Mouse (Mus musculus) hindbrain, postnatal 0 days (tissue): Measurements from ENCODE around the gene Wee2. TPM values are rescaled to one million over a fixed set of nuclear protein-coding genes. Genes with fewer than 3 reads are reported as not detected.

Experiments used
- ATAC-seq: fragments of 200-750 bp; cut with Nextera tagmentation; 2 replicates; pipeline ENCODE4 v1.8.0; 2017; ENCODE audit warnings: mild to moderate bottlenecking, moderate TSS enrichment, moderate library complexity
- DNase-seq: peaks from one replicate; pipeline ENCODE4 v3.0.0-alpha.2; 2015; ENCODE audit warnings: low spot score
- H3K27ac ChIP-seq: fragments of 300-500 bp; sonication (generic); 2 replicates; pipeline ENCODE4 v1.5.1; 2014; ENCODE audit warnings: mild to moderate bottlenecking
- H3K27me3 ChIP-seq: fragments of 300-500 bp; sonication (generic); 2 replicates; pipeline ENCODE4 v1.6.1; 2014; ENCODE audit warnings: low read length, mixed read lengths; ENCODE audit not compliant: insufficient read depth
- H3K36me3 ChIP-seq: fragments of 300-500 bp; sonication (generic); 2 replicates; pipeline ENCODE4 v1.6.1; 2014; ENCODE audit warnings: low read length, mixed read lengths; ENCODE audit not compliant: insufficient read depth
- H3K4me1 ChIP-seq: fragments of 300-500 bp; sonication (generic); 2 replicates; pipeline ENCODE4 v1.6.1; 2014; ENCODE audit warnings: antibody characterized with exemption, low read length, mixed read lengths; ENCODE audit not compliant: insufficient read depth
- H3K4me2 ChIP-seq: fragments of 300-500 bp; sonication (generic); 2 replicates; pipeline ENCODE4 v1.6.1; 2014; ENCODE audit warnings: low read depth, mild to moderate bottlenecking, low read length, moderate library complexity, mixed read lengths
- H3K4me3 ChIP-seq: fragments of 300-500 bp; sonication (generic); 2 replicates; pipeline ENCODE4 v1.5.1; 2014; ENCODE audit warnings: low read length
- H3K9ac ChIP-seq: fragments of 300-500 bp; sonication (generic); replicated peaks from 2 replicates; pipeline ENCODE4 v1.6.1; 2014; ENCODE audit warnings: mild to moderate bottlenecking, low read length, moderate library complexity, mixed read lengths
- H3K9me3 ChIP-seq: fragments of 300-500 bp; sonication (generic); 2 replicates; pipeline ENCODE4 v1.6.1; 2016; ENCODE audit warnings: low read length, mixed read lengths
- CTCF ChIP-seq: IDR thresholded peaks from 2 replicates; pipeline ENCODE4 v1.5.1; 2016; ENCODE audit warnings: antibody characterized with exemption, control low read depth, low read depth
- WGBS: fragments of 180-500 bp; shearing (Covaris S2); extraction: QIAGEN DNeasy Blood & Tissue Kit; methylation state at CpG from one replicate; pipeline ENCODE4 v1.1.7; 2014; 5-methylcytosine and 5-hydroxymethylcytosine counted together
- polyA plus RNA-seq: library from polyadenylated mRNA; unstranded; fragments of >200 nt; fragmentation: Nextera tagmentation; extraction: Ambion mirVana; gene quantifications from 2 replicates; pipeline ENCODE4 v1.2.1, GENCODE M21; 2015
- total RNA-seq: library from RNA; depleted of rRNA; stranded (reverse); fragments of >200 nt; gene quantifications from 2 replicates; pipeline ENCODE4 v1.2.3, GENCODE M21; 2014; rRNA removed

Wee2 gene
- total RNA-seq: 0.10 TPM in 1 of 2 replicates, not detected in the other
- 0.18 and 0.28 TPM in 2 replicates for polyA plus RNA-seq

DNA sequence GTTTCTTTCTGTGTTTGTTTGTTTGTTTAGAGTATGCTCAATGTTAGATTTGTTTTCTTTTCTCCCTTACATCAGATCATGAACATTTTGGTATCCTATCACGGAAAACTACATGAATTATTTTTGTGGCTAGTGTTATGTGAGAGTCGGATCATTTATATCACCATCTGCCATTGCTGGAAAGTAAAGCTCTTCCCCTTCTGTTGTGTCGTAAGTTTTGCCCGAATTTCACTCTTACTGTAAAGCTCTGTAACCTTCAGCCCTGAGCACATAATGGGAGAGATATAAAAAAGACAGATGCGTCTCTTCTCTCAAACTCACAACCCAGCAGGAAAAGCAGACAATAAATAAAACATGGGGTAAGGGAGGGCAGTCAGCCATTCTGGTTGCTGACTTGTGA, at the start of gene Wee2:
Wee2 (plus strand) TSS at position 153 of the 400 bp plus-strand sequence.
- Histone ChIP-seq H3K27ac (no peak within 1 kb of the TSS), H3K36me3 (no peaks in the 10 kb centered on the region), H3K9ac (no peak within 1 kb of the TSS), H3K4me1 (no peaks in the 10 kb centered on the region), H3K4me2 (no peak within 1 kb of the TSS), H3K9me3 (no peaks in the 10 kb centered on the region), H3K4me3 (no peak within 1 kb of the TSS), H3K27me3 (no peaks in the 10 kb centered on the region)
- 72% methylated on average over 5 of the region's 5 CpGs for WGBS
- no peak for TF ChIP-seq CTCF
- ATAC-seq (no peak), DNase-seq (no peak)

DNA sequence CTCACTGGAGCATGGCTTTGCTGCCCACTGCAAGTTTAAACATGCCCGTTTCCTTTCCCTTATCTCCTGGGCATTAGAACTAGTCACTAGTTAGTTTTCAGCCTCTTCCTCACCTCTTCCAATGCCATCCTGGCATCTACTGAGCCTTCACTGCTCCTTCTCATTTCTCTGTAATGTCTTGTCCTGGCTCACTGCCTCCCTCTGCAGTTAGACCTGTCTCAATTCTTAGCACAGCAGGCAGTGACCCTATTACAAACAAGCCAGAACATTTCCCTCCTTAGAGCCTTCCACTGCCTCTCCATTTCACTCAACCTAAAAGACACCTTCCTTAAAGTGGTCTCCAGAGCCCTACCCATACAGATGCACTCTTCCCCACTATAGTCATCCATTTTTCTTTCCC, 47.9 kb upstream of the Wee2 start:
- peak; percentile 56 for TF ChIP-seq CTCF
- no peaks in the 10 kb centered on the region for H3K9me3 ChIP-seq

DNA sequence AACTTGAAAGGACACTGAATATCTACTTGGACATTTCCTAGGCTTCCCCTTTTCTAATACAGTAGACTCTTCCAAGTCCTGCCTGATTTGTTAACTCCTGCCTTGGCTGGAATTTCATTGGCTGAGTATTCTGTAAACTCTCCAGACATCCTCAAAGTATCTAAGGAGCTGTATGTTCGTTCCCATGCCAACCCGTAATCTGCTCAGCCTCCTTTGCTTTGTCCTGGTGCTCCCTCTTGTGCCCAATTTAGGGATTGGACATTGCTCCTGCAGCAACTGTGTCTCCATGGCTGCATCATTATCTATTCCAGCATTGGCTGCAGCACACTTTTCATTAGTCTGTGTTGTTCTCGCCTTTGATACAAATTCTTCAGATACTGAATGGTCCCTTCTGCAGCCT, 45.7 kb upstream of the Wee2 start:
- no peak overlapping the region for H3K4me2 ChIP-seq
- WGBS: 8% methylated on average over 3 of the region's 3 CpGs
- peak; percentile 99 for ATAC-seq

More for the DNA sequence above, 47.9 kb upstream of the Wee2 start:
- Histone ChIP-seq H3K27ac (no peak overlapping the region), H3K27me3 (no peaks in the 10 kb centered on the region), H3K4me2 (no peak overlapping the region), H3K9ac (no peak overlapping the region), H3K36me3 (peaks cover 8% of the 10 kb centered on the region; the same call in 1 of the 2 replicates), H3K4me1 (no peaks in the 10 kb centered on the region), H3K4me3 (no peak overlapping the region)
- peak; percentile 39 for DNase-seq
- ATAC-seq: no peak
- WGBS: 76% methylated on average over 1 of the region's 1 CpGs

DNA sequence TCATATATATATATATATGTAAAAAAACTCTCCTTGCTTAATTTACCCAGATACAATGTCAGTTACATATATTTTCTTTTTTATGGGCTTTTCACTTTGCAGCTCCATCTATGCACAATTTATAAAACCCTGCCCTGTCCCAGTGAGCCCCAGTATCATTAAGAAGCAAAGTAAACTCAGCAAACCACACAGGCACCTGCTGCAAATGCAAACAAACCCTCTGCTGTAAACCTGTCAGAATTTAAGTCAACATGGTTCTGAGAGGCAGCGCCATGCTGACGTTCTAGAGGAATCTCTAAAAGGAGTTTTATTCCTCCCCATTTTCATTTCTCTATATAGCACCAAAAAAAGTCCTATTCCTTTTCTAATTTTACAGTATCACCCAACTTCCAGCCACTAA, 36.9 kb upstream of the Wee2 start:
- TF ChIP-seq CTCF: no peak
- ATAC-seq: no peak

More for the DNA sequence above, 45.7 kb upstream of the Wee2 start:
- Histone ChIP-seq H3K36me3 (peaks cover 5% of the 10 kb centered on the region; the same call in 1 of the 2 replicates), H3K9me3 (no peaks in the 10 kb centered on the region), H3K9ac (no peak overlapping the region), H3K4me1 (no peaks in the 10 kb centered on the region), H3K27ac (no peak overlapping the region), H3K4me3 (no peak overlapping the region), H3K27me3 (no peaks in the 10 kb centered on the region)
- TF ChIP-seq CTCF: peak; percentile 98
- peak; percentile 96 for DNase-seq

DNA sequence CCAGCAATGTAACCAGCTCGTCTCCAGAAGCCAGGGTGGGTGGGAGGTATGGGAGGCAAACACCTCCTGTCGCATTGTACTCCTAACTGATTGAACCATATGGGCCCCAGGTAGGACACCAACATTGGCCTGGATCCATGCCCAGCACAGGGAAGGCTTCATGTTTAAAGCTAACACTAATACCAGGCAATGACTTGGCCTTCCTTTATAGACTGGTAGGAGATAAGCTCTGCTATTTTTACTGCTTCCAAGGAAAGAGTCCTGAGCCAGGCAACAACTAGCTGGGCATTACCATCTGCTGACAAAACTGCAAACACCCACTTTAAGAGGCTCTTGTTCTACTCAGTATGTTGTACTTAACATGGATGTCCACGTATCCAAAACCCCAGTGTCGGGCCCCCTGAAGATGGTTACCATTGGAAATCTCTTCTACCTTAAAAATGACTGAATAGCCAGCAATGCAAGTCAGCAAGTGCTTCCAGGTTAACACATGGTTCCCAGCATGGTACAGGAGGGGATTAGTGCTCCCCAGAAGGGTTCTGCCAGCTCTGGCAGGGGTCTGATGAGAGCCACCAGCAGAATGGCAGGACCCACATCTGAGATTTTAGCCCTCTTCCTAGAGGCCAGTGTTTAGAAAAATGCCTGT, 35.1 kb upstream of the Wee2 start:
- Histone ChIP-seq H3K27me3 (no peaks in the 10 kb centered on the region), H3K9ac (no peak overlapping the region), H3K36me3 (peaks cover 57% of the 10 kb centered on the region), H3K27ac (no peak overlapping the region), H3K4me3 (no peak overlapping the region), H3K4me2 (no peak overlapping the region), H3K4me1 (no peaks in the 10 kb centered on the region), H3K9me3 (no peaks in the 10 kb centered on the region)
- WGBS: 75% methylated on average over 4 of the region's 4 CpGs
- no peak for DNase-seq
- TF ChIP-seq CTCF: no peak
- no peak for ATAC-seq

More for the DNA sequence above, 36.9 kb upstream of the Wee2 start:
- Histone ChIP-seq H3K27me3 (no peaks in the 10 kb centered on the region), H3K4me2 (no peak overlapping the region), H3K4me1 (no peaks in the 10 kb centered on the region), H3K9me3 (no peaks in the 10 kb centered on the region), H3K9ac (no peak overlapping the region), H3K36me3 (peaks cover 49% of the 10 kb centered on the region), H3K4me3 (no peak overlapping the region), H3K27ac (no peak overlapping the region)
- 84% methylated on average over 2 of the region's 2 CpGs for WGBS
- DNase-seq: no peak

DNA sequence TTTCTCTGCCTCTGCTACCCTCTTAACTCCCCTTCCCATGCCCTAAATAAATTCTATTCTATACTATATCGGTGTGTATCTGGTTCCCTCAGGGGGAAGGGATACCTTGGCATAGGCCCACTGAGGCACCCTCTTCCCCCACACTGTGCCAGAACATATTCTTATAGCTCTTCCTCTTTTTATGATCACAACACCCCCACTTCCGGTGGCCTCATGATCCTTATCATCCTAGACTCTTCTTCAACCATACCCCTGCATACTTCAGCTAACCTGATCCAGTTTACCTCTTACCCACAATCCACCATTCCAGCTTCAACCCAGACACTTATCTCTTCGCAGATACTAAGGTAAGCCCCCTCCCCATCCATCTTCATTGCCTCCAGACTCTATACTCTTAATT, 27.8 kb upstream of the Wee2 start:
- H3K27me3 ChIP-seq: no peaks in the 10 kb centered on the region
- H3K4me2 ChIP-seq: no peak overlapping the region
- DNase-seq (no peak), ATAC-seq (no peak)
- no peaks in the 10 kb centered on the region for H3K9me3 ChIP-seq
- peaks cover 21% of the 10 kb centered on the region for H3K36me3 ChIP-seq
- H3K27ac ChIP-seq: no peak overlapping the region
- WGBS: over 99% methylated on average over 3 of the region's 3 CpGs
- TF ChIP-seq CTCF: no peak
- H3K4me1 ChIP-seq: no peaks in the 10 kb centered on the region
- no peak overlapping the region for H3K9ac ChIP-seq
- H3K4me3 ChIP-seq: no peak overlapping the region

DNA sequence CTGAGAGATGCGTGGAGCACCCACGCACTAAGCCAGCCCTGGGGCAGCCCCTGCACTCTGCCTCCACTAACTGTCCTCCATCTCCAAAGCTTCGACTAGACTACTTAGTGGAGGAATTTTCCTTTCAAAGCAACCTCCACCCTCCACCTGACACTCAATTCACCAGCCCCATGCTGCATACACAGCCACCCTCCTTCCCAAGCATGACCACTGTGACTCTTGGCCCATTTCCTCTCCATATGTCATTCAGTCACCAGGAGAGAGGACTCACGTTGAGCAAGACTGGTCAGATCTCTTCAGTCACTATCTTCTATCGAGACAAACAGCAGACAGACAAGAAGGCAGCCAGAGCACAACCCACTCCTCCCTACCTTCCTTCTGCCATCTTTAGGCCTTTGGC, 25.8 kb upstream of the Wee2 start:
- ATAC-seq (no peak), DNase-seq (no peak)
- WGBS: 78% methylated on average over 5 of the region's 5 CpGs
- Histone ChIP-seq H3K27me3 (no peaks in the 10 kb centered on the region), H3K9me3 (no peaks in the 10 kb centered on the region), H3K36me3 (peaks cover 10% of the 10 kb centered on the region; the same call in 1 of the 2 replicates), H3K9ac (no peak overlapping the region), H3K27ac (no peak overlapping the region), H3K4me3 (no peak overlapping the region), H3K4me2 (no peak overlapping the region), H3K4me1 (no peaks in the 10 kb centered on the region)
- TF ChIP-seq CTCF: no peak
